Mouse (Mus musculus): Measurements from ENCODE around the gene RPS10-NUDT3. TPM values are rescaled to one million over a fixed set of nuclear protein-coding genes. Genes with fewer than 3 reads are reported as not detected.
A peak's percentile ranks its signal among the peaks of the same experiment; 100 is the strongest.

The RPS10-NUDT3 gene
- polyA plus RNA-seq, 1 experiment from 2014 or later, result not detected

DNA sequence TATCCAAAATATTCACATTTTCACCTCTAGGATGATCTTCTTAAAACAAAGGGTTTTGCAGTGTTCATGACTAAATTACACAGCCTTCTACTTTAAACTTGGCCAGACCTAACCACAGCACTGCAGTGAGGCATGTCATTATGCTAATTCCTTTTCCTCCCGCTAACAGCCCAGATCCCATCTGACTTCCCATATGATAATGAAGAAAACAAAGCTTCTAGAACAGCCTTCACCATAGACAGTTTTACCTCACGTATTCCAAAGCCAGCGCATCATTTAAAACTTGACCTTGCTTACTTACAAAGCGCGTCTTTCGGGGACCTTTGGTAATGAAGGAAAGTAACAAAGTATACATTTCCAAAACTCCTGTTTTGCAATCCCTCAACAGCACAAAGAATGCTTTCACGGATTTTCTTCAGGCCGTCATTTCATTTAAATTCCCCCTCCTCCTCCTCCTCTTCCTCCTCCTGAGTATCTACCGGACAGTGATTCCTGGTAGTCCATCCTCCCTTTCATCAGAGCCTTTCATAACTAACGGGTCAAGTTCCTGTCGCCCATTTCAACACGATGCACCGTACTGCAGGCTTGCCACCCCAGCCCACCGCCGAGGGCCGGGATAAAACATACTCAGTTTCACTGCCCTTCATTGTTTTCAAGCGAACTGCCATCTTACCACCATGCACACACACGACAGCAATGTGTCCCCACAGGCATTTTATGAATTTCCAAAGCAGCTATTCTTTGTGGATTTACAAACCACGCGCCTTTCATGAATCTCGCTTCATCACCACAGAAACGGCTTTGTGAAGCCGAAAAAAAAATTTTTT is 13.1 kb downstream of the RPS10-NUDT3 start:
- H3K4me3 ChIP-seq (ENCODE audit: low read length), result peak overlapping the region; percentile 76
- peaks cover 8% of the 10 kb centered on the region; the same call in 1 of the 2 replicates for H3K36me3 ChIP-seq (ENCODE audit: control insufficient read depth, insufficient read depth)
- WGBS, result 3% methylated on average over 23 of the region's 23 CpGs
- no peak for ATAC-seq (replicated peaks; ENCODE audit: extremely low read depth, insufficient read depth, low FRiP score)
- peak overlapping the region; percentile 94 for H3K27ac ChIP-seq (ENCODE audit: low read length)
- H3K9ac ChIP-seq (ENCODE audit: low read length), result peak overlapping the region; percentile 93
- H3K27me3 ChIP-seq (ENCODE audit: control insufficient read depth, insufficient read depth, low read length), result no peaks in the 10 kb centered on the region
- 0 out of 2 replicates have a peak, but pooled peaks cover 4% of the 10 kb centered on the region for H3K9me3 ChIP-seq (replicated peaks; ENCODE audit: control insufficient read depth, low read length)
- peaks cover 31% of the 10 kb centered on the region for H3K4me1 ChIP-seq (ENCODE audit: control insufficient read depth, insufficient read depth, low read length)
- peak overlapping the region; percentile 87 for H3K4me2 ChIP-seq (ENCODE audit: low read depth, low read length)

DNA sequence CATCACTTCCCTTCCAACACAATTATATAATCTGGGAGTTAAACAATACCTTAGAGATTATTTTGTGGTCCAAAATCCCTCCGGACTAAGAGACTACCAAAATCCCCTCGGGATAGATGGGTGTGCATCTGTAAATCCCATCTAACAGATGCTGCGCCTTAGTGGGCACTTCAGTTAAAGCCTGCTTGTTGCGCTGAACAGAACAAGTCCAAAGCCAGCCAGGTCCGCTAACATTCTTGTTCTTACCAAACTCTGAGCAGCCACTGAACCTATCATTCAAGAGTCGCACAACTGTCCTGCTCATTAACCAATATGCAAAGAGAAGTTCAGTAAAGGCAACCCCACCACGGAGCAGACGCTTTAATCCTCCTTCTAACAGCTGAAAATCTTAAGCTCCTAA is 13.9 kb downstream of the RPS10-NUDT3 start:
- Histone ChIP-seq H3K9me3 (replicated peaks; ENCODE audit: control insufficient read depth, low read length) (0 out of 2 replicates have a peak, but pooled peaks cover 4% of the 10 kb centered on the region), H3K9ac (ENCODE audit: low read length) (peak overlapping the region; percentile 93), H3K27me3 (ENCODE audit: control insufficient read depth, insufficient read depth, low read length) (no peaks in the 10 kb centered on the region), H3K4me1 (ENCODE audit: control insufficient read depth, insufficient read depth, low read length) (peaks cover 25% of the 10 kb centered on the region), H3K4me2 (ENCODE audit: low read depth, low read length) (peak overlapping the region; percentile 87), H3K27ac (ENCODE audit: low read length) (peak overlapping the region; percentile 94), H3K36me3 (ENCODE audit: control insufficient read depth, insufficient read depth) (peaks cover 8% of the 10 kb centered on the region; the same call in 1 of the 2 replicates), H3K4me3 (ENCODE audit: low read length) (peak overlapping the region; percentile 76)
- 34% methylated on average over 8 of the region's 8 CpGs for WGBS
- ATAC-seq (replicated peaks; ENCODE audit: extremely low read depth, insufficient read depth, low FRiP score), result no peak

- Histone ChIP-seq H3K27me3 (ENCODE audit: control insufficient read depth, insufficient read depth, low read length) (no peaks in the 10 kb centered on the region), H3K4me1 (ENCODE audit: control insufficient read depth, insufficient read depth, low read length) (peaks cover 57% of the 10 kb centered on the region), H3K36me3 (ENCODE audit: control insufficient read depth, insufficient read depth) (peaks cover 8% of the 10 kb centered on the region; the same call in 1 of the 2 replicates), H3K27ac (ENCODE audit: low read length) (peak overlapping the region; percentile 38; the same call in 1 of the 2 replicates), H3K4me3 (ENCODE audit: low read length) (no peak overlapping the region), H3K9me3 (replicated peaks; ENCODE audit: control insufficient read depth, low read length) (0 out of 2 replicates have a peak, but pooled peaks cover 4% of the 10 kb centered on the region), H3K9ac (ENCODE audit: low read length) (no peak overlapping the region), H3K4me2 (ENCODE audit: low read depth, low read length) (peak overlapping the region; percentile 7; the same call in 1 of the 2 replicates)
- no peak for ATAC-seq (replicated peaks; ENCODE audit: extremely low read depth, insufficient read depth, low FRiP score)
- 34% methylated on average over 7 of the region's 7 CpGs for WGBS
Measured at GRCm38 (mm10) chr17:27615388-27615787, 19.6 kb downstream of the RPS10-NUDT3 start.

DNA sequence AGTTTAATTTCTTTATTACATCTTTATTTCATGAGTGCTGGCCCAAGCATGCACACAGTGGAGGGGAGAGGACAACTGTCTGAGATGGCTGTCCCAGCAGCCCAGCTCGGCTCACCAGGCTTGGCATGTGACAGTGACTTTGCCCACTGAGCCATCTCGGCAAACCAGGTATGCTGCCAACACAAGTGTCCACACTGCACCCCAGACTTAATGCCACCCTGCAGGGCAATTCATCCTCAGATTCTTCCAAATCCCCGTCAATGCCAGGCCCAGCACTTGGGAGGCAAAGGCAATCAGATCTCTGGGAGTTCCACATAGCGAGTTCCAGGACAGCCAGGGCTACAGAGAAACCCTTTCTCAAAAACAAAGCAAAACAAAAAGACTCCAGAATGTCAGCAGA is 22.0 kb downstream of the RPS10-NUDT3 start:
- ATAC-seq (replicated peaks; ENCODE audit: extremely low read depth, insufficient read depth, low FRiP score), result no peak
- Histone ChIP-seq H3K4me1 (ENCODE audit: control insufficient read depth, insufficient read depth, low read length) (peaks cover 52% of the 10 kb centered on the region), H3K9ac (ENCODE audit: low read length) (no peak overlapping the region; the same call in 1 of the 2 replicates), H3K27ac (ENCODE audit: low read length) (no peak overlapping the region), H3K36me3 (ENCODE audit: control insufficient read depth, insufficient read depth) (peaks cover 8% of the 10 kb centered on the region; the same call in 1 of the 2 replicates), H3K27me3 (ENCODE audit: control insufficient read depth, insufficient read depth, low read length) (no peaks in the 10 kb centered on the region), H3K4me3 (ENCODE audit: low read length) (no peak overlapping the region), H3K4me2 (ENCODE audit: low read depth, low read length) (no peak overlapping the region), H3K9me3 (replicated peaks; ENCODE audit: control insufficient read depth, low read length) (0 out of 2 replicates have a peak, but pooled peaks cover 4% of the 10 kb centered on the region)
- WGBS, result 73% methylated on average over 4 of the region's 4 CpGs

- Histone ChIP-seq H3K9ac (ENCODE audit: low read length) (peak overlapping the region; percentile 27; the same call in 1 of the 2 replicates), H3K27me3 (ENCODE audit: control insufficient read depth, insufficient read depth, low read length) (no peaks in the 10 kb centered on the region), H3K4me1 (ENCODE audit: control insufficient read depth, insufficient read depth, low read length) (peaks cover 52% of the 10 kb centered on the region), H3K27ac (ENCODE audit: low read length) (peak overlapping the region; percentile 57), H3K4me2 (ENCODE audit: low read depth, low read length) (no peak overlapping the region), H3K4me3 (ENCODE audit: low read length) (no peak overlapping the region), H3K9me3 (replicated peaks; ENCODE audit: control insufficient read depth, low read length) (no peaks in the 10 kb centered on the region), H3K36me3 (ENCODE audit: control insufficient read depth, insufficient read depth) (0 out of 2 replicates have a peak, but pooled peaks cover under 1% of the 10 kb centered on the region)
- no peak for ATAC-seq (replicated peaks; ENCODE audit: extremely low read depth, insufficient read depth, low FRiP score)
- 63% methylated on average over 5 of the region's 5 CpGs for WGBS
Measured at GRCm38 (mm10) chr17:27611994-27612393, 23.0 kb downstream of the RPS10-NUDT3 start.

GRCm38 (mm10) chr17:27611519-27611884 is 23.5 kb downstream of the RPS10-NUDT3 start:
- peak overlapping the region; percentile 49 for H3K9ac ChIP-seq (ENCODE audit: low read length)
- H3K9me3 ChIP-seq (replicated peaks; ENCODE audit: control insufficient read depth, low read length), result no peaks in the 10 kb centered on the region
- peak overlapping the region; percentile 12; the same call in 1 of the 2 replicates for H3K4me2 ChIP-seq (ENCODE audit: low read depth, low read length)
- no peaks in the 10 kb centered on the region for H3K27me3 ChIP-seq (ENCODE audit: control insufficient read depth, insufficient read depth, low read length)
- WGBS, result 46% methylated on average over 3 of the region's 3 CpGs
- H3K36me3 ChIP-seq (ENCODE audit: control insufficient read depth, insufficient read depth), result no peaks in the 10 kb centered on the region
- ATAC-seq (replicated peaks; ENCODE audit: extremely low read depth, insufficient read depth, low FRiP score), result no peak
- no peak overlapping the region for H3K4me3 ChIP-seq (ENCODE audit: low read length)
- H3K4me1 ChIP-seq (ENCODE audit: control insufficient read depth, insufficient read depth, low read length), result peaks cover 55% of the 10 kb centered on the region
- peak overlapping the region; percentile 57 for H3K27ac ChIP-seq (ENCODE audit: low read length)

GRCm38 (mm10) chr17:27610679-27611518 is 24.1 kb downstream of the RPS10-NUDT3 start:
- H3K9me3 ChIP-seq (replicated peaks; ENCODE audit: control insufficient read depth, low read length), result no peaks in the 10 kb centered on the region
- peak overlapping the region; percentile 6 for H3K4me2 ChIP-seq (ENCODE audit: low read depth, low read length)

GRCm38 (mm10) chr17:27609576-27609975 is 25.4 kb downstream of the RPS10-NUDT3 start:
- Histone ChIP-seq H3K9me3 (replicated peaks; ENCODE audit: control insufficient read depth, low read length) (no peaks in the 10 kb centered on the region), H3K4me1 (ENCODE audit: control insufficient read depth, insufficient read depth, low read length) (peaks cover 60% of the 10 kb centered on the region), H3K4me3 (ENCODE audit: low read length) (no peak overlapping the region), H3K9ac (ENCODE audit: low read length) (no peak overlapping the region), H3K4me2 (ENCODE audit: low read depth, low read length) (no peak overlapping the region), H3K27ac (ENCODE audit: low read length) (no peak overlapping the region), H3K27me3 (ENCODE audit: control insufficient read depth, insufficient read depth, low read length) (no peaks in the 10 kb centered on the region), H3K36me3 (ENCODE audit: control insufficient read depth, insufficient read depth) (no peaks in the 10 kb centered on the region)
- no peak for ATAC-seq (replicated peaks; ENCODE audit: extremely low read depth, insufficient read depth, low FRiP score)
- WGBS, result 89% methylated on average over 7 of the region's 7 CpGs

More at GRCm38 (mm10) chr17:27610679-27611518, 24.1 kb downstream of the RPS10-NUDT3 start:
- ATAC-seq (replicated peaks; ENCODE audit: extremely low read depth, insufficient read depth, low FRiP score), result no peak
- Histone ChIP-seq H3K4me1 (ENCODE audit: control insufficient read depth, insufficient read depth, low read length) (peaks cover 61% of the 10 kb centered on the region), H3K36me3 (ENCODE audit: control insufficient read depth, insufficient read depth) (no peaks in the 10 kb centered on the region), H3K27me3 (ENCODE audit: control insufficient read depth, insufficient read depth, low read length) (no peaks in the 10 kb centered on the region), H3K27ac (ENCODE audit: low read length) (peak overlapping the region; percentile 57), H3K9ac (ENCODE audit: low read length) (0 out of 2 replicates have a peak overlapping the region, but pooled peaks have one; percentile 0), H3K4me3 (ENCODE audit: low read length) (no peak overlapping the region)
- 44% methylated on average over 10 of the region's 10 CpGs for WGBS
